Mouse (Mus musculus): ENCODE measurements around the gene Stard9.

- TF ChIP-seq POLR2A (IDR thresholded peaks at IDR 0.05; ENCODE audit: borderline replicate concordance, extremely low read depth, low read depth, low read length) = no peak
- no peak for TF ChIP-seq CTCF (IDR thresholded peaks at IDR 0.05; ENCODE audit: insufficient read depth, low read length)
These were observed 38.5 kb downstream of the Stard9 start for GRCm38 (mm10) chr2:120667446-120667845.

Measured in lung, adult 2 months (tissue).